Mouse (Mus musculus) myocyte (in vitro differentiated cells): ENCODE results near the gene Sema4a.

ENCODE experiments used
- CEBPB ChIP-seq: IDR thresholded peaks from 2 replicates; pipeline ENCODE4 v1.6.1; 2011; ENCODE audit warnings: mild to moderate bottlenecking, moderate library complexity; ENCODE audit not compliant: poor library complexity, insufficient read depth, severe bottlenecking
- E2F4 ChIP-seq: IDR thresholded peaks from one replicate; pipeline ENCODE4 v1.6.1; 2011; ENCODE audit warnings: mild to moderate bottlenecking, control low read depth, moderate library complexity; ENCODE audit not compliant: insufficient read depth
- MAX ChIP-seq: IDR thresholded peaks from one replicate; pipeline ENCODE4 v1.6.1; 2011; ENCODE audit warnings: low read depth, mild to moderate bottlenecking, control low read depth
- POLR2A ChIP-seq: IDR thresholded peaks from one replicate; pipeline ENCODE4 v1.6.1; 2011; ENCODE audit warnings: low read depth, mild to moderate bottlenecking, control low read depth, moderate library complexity; ENCODE audit not compliant: insufficient read length
- TCF12 ChIP-seq: IDR thresholded peaks from one replicate; pipeline ENCODE4 v1.6.1; 2011; ENCODE audit warnings: mild to moderate bottlenecking, control low read depth; ENCODE audit not compliant: poor library complexity, insufficient read depth, severe bottlenecking
- USF1 ChIP-seq: IDR thresholded peaks from one replicate; pipeline ENCODE4 v1.6.1; 2011; ENCODE audit warnings: low read depth, mild to moderate bottlenecking, control low read depth, moderate library complexity

- TF ChIP-seq MAX (no peak), CEBPB (no peak), TCF12 (no peak), E2F4 (no peak), POLR2A (no peak), USF1 (no peak)
Measured at GRCm38 (mm10) chr3:88505081-88505480, 44.1 kb upstream of the Sema4a start.
